Mouse (Mus musculus): ENCODE data around the gene Atg2a.

DNA sequence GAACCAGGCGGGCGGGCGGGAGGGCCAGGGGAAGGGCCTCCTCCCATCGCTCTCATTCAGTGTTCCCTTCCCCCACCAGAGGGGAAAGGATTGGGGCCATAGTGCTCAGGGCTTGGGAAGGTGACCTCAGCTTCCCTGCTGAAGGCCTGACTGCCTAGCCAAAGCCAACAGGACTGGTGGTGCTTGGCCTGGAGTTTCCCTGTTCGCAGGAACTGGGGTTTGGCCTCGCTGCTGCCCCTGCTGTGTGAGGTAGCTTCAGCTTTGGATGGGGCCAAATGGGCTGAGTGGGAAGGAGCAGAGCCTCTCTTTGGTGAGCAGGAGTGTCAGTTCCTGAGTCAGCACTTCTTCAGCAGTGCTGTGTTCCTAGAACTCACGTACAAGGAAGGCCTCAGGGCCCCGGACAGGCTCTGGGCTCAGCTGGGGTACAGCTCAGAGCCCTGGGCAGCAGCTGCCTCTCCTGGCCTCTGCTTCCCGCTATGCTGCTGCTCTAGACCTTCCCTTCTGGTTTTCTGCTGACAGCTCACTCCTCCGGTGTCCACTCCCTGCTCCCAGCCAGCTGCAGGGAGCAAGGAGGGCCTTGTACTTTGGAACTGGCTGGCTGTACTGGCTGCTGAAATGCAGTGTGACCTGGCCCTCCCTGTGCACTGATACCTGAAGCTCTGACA is 49.8 kb downstream of the Atg2a start:
- TF ChIP-seq CTCF (IDR thresholded peaks at IDR 0.05; ENCODE audit: extremely low read depth, insufficient read depth, insufficient read length, insufficient replicate concordance) (no peak), POLR2A (IDR thresholded peaks at IDR 0.05; ENCODE audit: low read depth, low read length) (no peak)

Measured in spleen, adult 2 months (tissue).